Mouse (Mus musculus): ENCODE measurements at regions not wholly inside any gene's neighbourhood (a gene's known extent, or its start where the extent isn't known, plus 50 kb on each side); places are given as distances from the start of the nearest gene placed in this dataset.
A peak's percentile ranks its signal among the peaks of the same experiment; 100 is the strongest.

GRCm38 (mm10) chr2:138974548-138974947 is 519.2 kb upstream of the Sptlc3 start:
- Histone ChIP-seq H3K27ac (ENCODE audit: insufficient read depth, low read length) (no peak overlapping the region), H3K4me1 (ENCODE audit: control insufficient read depth, insufficient read depth, low read length) (no peaks in the 10 kb centered on the region), H3K27me3 (ENCODE audit: control insufficient read depth, insufficient read depth, low read length) (no peaks in the 10 kb centered on the region), H3K4me3 (replicated peaks; ENCODE audit: insufficient read depth, low read depth, low read length) (no peak overlapping the region)
- DNase-seq = no peak
- no peak for TF ChIP-seq POLR2A (IDR thresholded peaks at IDR 0.05; ENCODE audit: borderline replicate concordance, insufficient read depth, low read length)
- no peak for TF ChIP-seq CTCF (IDR thresholded peaks at IDR 0.05; ENCODE audit: borderline replicate concordance, insufficient read depth, low read depth, low read length)
- 61% methylated on average over 2 of the region's 2 CpGs for WGBS

- WGBS = 40% methylated on average over 1 of the region's 1 CpGs
- no peak overlapping the region for H3K27ac ChIP-seq (ENCODE audit: insufficient read depth, low read length)
- H3K4me3 ChIP-seq (replicated peaks; ENCODE audit: insufficient read depth, low read depth, low read length) = no peak overlapping the region
- no peaks in the 10 kb centered on the region for H3K27me3 ChIP-seq (ENCODE audit: control insufficient read depth, insufficient read depth, low read length)
- H3K4me1 ChIP-seq (ENCODE audit: control insufficient read depth, insufficient read depth, low read length) = no peaks in the 10 kb centered on the region; the same call in 1 of the 2 replicates
- TF ChIP-seq CTCF (IDR thresholded peaks at IDR 0.05; ENCODE audit: borderline replicate concordance, insufficient read depth, low read depth, low read length) = no peak
- no peak for TF ChIP-seq POLR2A (IDR thresholded peaks at IDR 0.05; ENCODE audit: borderline replicate concordance, insufficient read depth, low read length)
- DNase-seq = peak; percentile 40 to 73
These were observed 503.7 kb upstream of the Sptlc3 start for GRCm38 (mm10) chr2:138990031-138990430.

GRCm38 (mm10) chr2:139032105-139032812 is 461.5 kb upstream of the Sptlc3 start:
- Histone ChIP-seq H3K4me1 (ENCODE audit: control insufficient read depth, insufficient read depth, low read length) (no peaks in the 10 kb centered on the region), H3K27me3 (ENCODE audit: control insufficient read depth, insufficient read depth, low read length) (no peaks in the 10 kb centered on the region), H3K4me3 (replicated peaks; ENCODE audit: insufficient read depth, low read depth, low read length) (no peak overlapping the region), H3K27ac (ENCODE audit: insufficient read depth, low read length) (no peak overlapping the region)
- no peak for DNase-seq
- TF ChIP-seq CTCF (IDR thresholded peaks at IDR 0.05; ENCODE audit: borderline replicate concordance, insufficient read depth, low read depth, low read length) (no peak), POLR2A (IDR thresholded peaks at IDR 0.05; ENCODE audit: borderline replicate concordance, insufficient read depth, low read length) (no peak)
- 94% methylated on average over 5 of the region's 5 CpGs for WGBS

GRCm38 (mm10) chr2:139034800-139035199 is 458.9 kb upstream of the Sptlc3 start:
- Histone ChIP-seq H3K27me3 (ENCODE audit: control insufficient read depth, insufficient read depth, low read length) (no peaks in the 10 kb centered on the region), H3K27ac (ENCODE audit: insufficient read depth, low read length) (no peak overlapping the region), H3K4me3 (replicated peaks; ENCODE audit: insufficient read depth, low read depth, low read length) (no peak overlapping the region), H3K4me1 (ENCODE audit: control insufficient read depth, insufficient read depth, low read length) (no peaks in the 10 kb centered on the region)
- no peak for DNase-seq
- WGBS = 90% methylated on average over 3 of the region's 3 CpGs
- TF ChIP-seq CTCF (IDR thresholded peaks at IDR 0.05; ENCODE audit: borderline replicate concordance, insufficient read depth, low read depth, low read length) (no peak), POLR2A (IDR thresholded peaks at IDR 0.05; ENCODE audit: borderline replicate concordance, insufficient read depth, low read length) (no peak)

- no peak for TF ChIP-seq POLR2A (IDR thresholded peaks at IDR 0.05; ENCODE audit: borderline replicate concordance, insufficient read depth, low read length)
- TF ChIP-seq CTCF (IDR thresholded peaks at IDR 0.05; ENCODE audit: borderline replicate concordance, insufficient read depth, low read depth, low read length) = no peak
- whole genome bisulfite sequencing = 88% methylated on average over 3 of the region's 3 CpGs
- Histone ChIP-seq H3K4me3 (replicated peaks; ENCODE audit: insufficient read depth, low read depth, low read length) (no peak overlapping the region), H3K27ac (ENCODE audit: insufficient read depth, low read length) (no peak overlapping the region), H3K4me1 (ENCODE audit: control insufficient read depth, insufficient read depth, low read length) (no peaks in the 10 kb centered on the region), H3K27me3 (ENCODE audit: control insufficient read depth, insufficient read depth, low read length) (no peaks in the 10 kb centered on the region)
- no peak for DNase-seq
These were observed 451.9 kb upstream of the Sptlc3 start for GRCm38 (mm10) chr2:139041671-139042273.

GRCm38 (mm10) chr2:139044684-139045083 is 449.0 kb upstream of the Sptlc3 start:
- DNase-seq = no peak
- Histone ChIP-seq H3K4me3 (replicated peaks; ENCODE audit: insufficient read depth, low read depth, low read length) (no peak overlapping the region), H3K27me3 (ENCODE audit: control insufficient read depth, insufficient read depth, low read length) (no peaks in the 10 kb centered on the region), H3K4me1 (ENCODE audit: control insufficient read depth, insufficient read depth, low read length) (no peaks in the 10 kb centered on the region), H3K27ac (ENCODE audit: insufficient read depth, low read length) (no peak overlapping the region)
- TF ChIP-seq CTCF (IDR thresholded peaks at IDR 0.05; ENCODE audit: borderline replicate concordance, insufficient read depth, low read depth, low read length) = no peak
- TF ChIP-seq POLR2A (IDR thresholded peaks at IDR 0.05; ENCODE audit: borderline replicate concordance, insufficient read depth, low read length) = no peak
- 87% methylated on average over 3 of the region's 3 CpGs for WGBS

- Histone ChIP-seq H3K27ac (ENCODE audit: insufficient read depth, low read length) (no peak overlapping the region), H3K27me3 (ENCODE audit: control insufficient read depth, insufficient read depth, low read length) (no peaks in the 10 kb centered on the region), H3K4me3 (replicated peaks; ENCODE audit: insufficient read depth, low read depth, low read length) (no peak overlapping the region), H3K4me1 (ENCODE audit: control insufficient read depth, insufficient read depth, low read length) (no peaks in the 10 kb centered on the region)
- TF ChIP-seq CTCF (IDR thresholded peaks at IDR 0.05; ENCODE audit: borderline replicate concordance, insufficient read depth, low read depth, low read length) = no peak
- TF ChIP-seq POLR2A (IDR thresholded peaks at IDR 0.05; ENCODE audit: borderline replicate concordance, insufficient read depth, low read length) = no peak
- DNase-seq = no peak
- WGBS = 95% methylated on average over 2 of the region's 2 CpGs
These were observed 438.5 kb upstream of the Sptlc3 start for GRCm38 (mm10) chr2:139055249-139055648.

All from cerebellum, adult 2 months (tissue).